Comparison of ENCODE assay signal across 8 mouse cellular contexts in genomic region chr11:61407638-61408183, GRCm38 (mm10). TPM values are rescaled to one million over a fixed set of nuclear protein-coding genes. Genes with fewer than 3 reads are reported as not detected.
DNase-seq lines count a peak whose midpoint lies in the region; ATAC-seq lines count a peak whose summit lies in the region.

No protein-coding gene starts in this region.

- peak overlapping the region; percentile 99 for H3K27ac ChIP-seq in hindbrain, embryonic 13.5 days

- DNase-seq in R1 (ENCODE audit: low read depth, low spot score) = peak; percentile 93
- DNase-seq in cerebellum, postnatal 25 days = peak; percentile 97 to 99
- DNase-seq in frontal cortex, postnatal 25 days (ENCODE audit: low spot score in 2 of 2) = peak; percentile 99
- peak; percentile 96 to 97 for DNase-seq in layer of hippocampus, postnatal 14 days (ENCODE audit: low spot score in 2 of 2)
- peak; percentile 92 for DNase-seq in lung, postnatal 10 days
- peak; percentile 89 for DNase-seq in ovary, postnatal 14 days (ENCODE audit: low spot score)
- DNase-seq in thymus, postnatal 10 days (ENCODE audit: low spot score in 2 of 2) = peak; percentile 74 to 80

- WGBS in hindbrain, embryonic 13.5 days = under 1% methylated on average over 39 of the region's 39 CpGs

- peak overlapping the region; percentile 73 for H3K4me3 ChIP-seq in hindbrain, embryonic 13.5 days

- peak overlapping the region; percentile 87 for H3K9ac ChIP-seq in hindbrain, embryonic 13.5 days

- H3K27me3 ChIP-seq in hindbrain, embryonic 13.5 days = no peaks in the 10 kb centered on the region

- peak; percentile 93 for ATAC-seq in hindbrain, embryonic 13.5 days (ENCODE audit: low FRiP score)

- H3K36me3 ChIP-seq in hindbrain, embryonic 13.5 days = no peaks in the 10 kb centered on the region

- H3K4me1 ChIP-seq in hindbrain, embryonic 13.5 days (replicated peaks) = peaks cover 6% of the 10 kb centered on the region

- no peaks in the 10 kb centered on the region for H3K9me3 ChIP-seq in hindbrain, embryonic 13.5 days

- peak overlapping the region; percentile 55 for H3K4me2 ChIP-seq in hindbrain, embryonic 13.5 days

RNA-seq across cellular contexts. Expression of gene Slc47a1, which starts 29.6 kb away (rescaled TPM):
- polyA plus RNA-seq in hindbrain, embryonic 13.5 days (2015; fragmentation: Nextera tagmentation; extraction: Ambion mirVana) = 0.06 and 0.14 TPM in 2 replicates
- total RNA-seq in layer of hippocampus, postnatal 14 days (2021) = under 1 TPM; 0.83 to 0.93 TPM

RNA-seq across cellular contexts. Expression of gene Rnf112, which starts 46.2 kb away (rescaled TPM):
- 12.2 and 13.6 TPM in 2 replicates for polyA plus RNA-seq in hindbrain, embryonic 13.5 days (2015; fragmentation: Nextera tagmentation; extraction: Ambion mirVana)
- total RNA-seq in layer of hippocampus, postnatal 14 days (2021) = 100 to 1,000 TPM; 328 to 329 TPM

Comparison
In these comparisons a context has a peak if more than half of its experiments do, and no peak if none do; other contexts are left out.
1. Peak in every context shown above with its lines: DNase-seq, ATAC-seq, H3K4me3 ChIP-seq and H3K27ac ChIP-seq.